Mouse (Mus musculus) cerebellum, postnatal 10 days (tissue): ENCODE results near the gene Gm867.
A peak's percentile ranks its signal among the peaks of the same experiment; 100 is the strongest.

Experiments used
- DNase-seq, 2 experiments: peaks; one replicate each; pipeline ENCODE4 v3.0.0; 2021; ENCODE audit warnings: mixed read lengths in 2 of 2

Gene Gm867

DNA sequence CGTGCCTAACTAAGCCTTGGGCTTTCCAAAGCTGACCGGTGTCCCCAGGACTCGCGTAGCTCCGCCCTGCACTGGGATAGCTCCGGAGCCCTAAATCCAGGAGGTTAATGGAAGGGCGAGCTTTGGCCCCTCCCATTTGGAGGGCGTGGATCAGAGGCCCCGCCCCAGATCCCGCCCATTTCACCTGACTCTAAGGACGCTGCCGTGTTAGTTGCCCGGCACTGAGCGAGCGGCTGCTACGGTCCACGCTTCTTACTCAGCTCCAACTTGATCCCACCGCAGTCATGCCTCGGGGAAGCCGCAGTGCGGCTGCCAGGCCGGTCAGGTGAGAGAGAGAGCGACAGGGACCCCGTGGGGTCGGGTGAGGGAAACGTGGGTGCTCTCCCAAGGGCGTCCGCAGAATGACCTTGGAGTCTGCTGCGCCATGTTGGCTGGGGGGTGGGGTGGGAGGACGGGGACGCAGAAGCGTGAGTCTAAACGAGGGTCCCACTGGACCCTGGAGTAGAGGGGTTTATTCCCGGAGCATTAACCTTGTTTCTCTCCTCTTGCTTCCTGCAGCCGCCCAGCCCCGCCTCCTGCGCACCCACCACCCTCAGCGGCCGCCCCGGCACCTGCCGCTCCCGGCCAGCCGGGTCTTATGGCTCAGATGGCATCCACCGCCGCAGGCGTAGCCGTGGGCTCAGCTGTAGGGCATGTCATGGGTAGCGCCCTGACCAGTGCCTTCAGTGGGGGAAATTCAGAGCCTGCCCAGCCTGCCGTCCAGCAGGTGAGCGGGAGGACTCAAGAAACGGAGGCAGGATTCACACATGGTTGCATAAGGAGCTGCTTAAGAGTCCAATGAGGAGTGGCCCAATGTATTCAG is 4.6 kb downstream of the Gm867 start, which contains the start of gene Mmp11:
TSS of gene Mmp11 (minus strand) at position 817 of the 862 bp plus-strand sequence.
- DNase-seq = peak; percentile 86 to 87

DNA sequence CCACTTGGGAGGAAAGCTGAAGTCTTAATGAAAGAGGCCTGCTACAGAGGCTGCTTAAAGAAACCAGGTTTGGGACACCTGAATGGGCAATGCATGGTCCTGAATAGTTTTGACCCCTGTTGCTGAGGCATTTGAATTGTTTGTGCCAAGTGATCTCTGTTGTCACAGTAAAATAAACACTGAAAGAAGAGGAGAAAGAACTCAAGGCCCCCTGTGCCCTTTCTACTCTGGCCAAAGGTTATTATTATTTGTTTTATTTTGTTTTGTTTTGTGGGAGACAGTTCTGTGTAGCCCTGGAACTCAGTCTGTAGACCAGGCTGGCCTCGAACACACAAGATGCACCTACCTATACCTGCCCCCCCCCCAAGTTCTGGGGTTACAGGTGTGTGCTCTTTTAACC is 5.5 kb downstream of the Gm867 start:
- DNase-seq = no peak

DNA sequence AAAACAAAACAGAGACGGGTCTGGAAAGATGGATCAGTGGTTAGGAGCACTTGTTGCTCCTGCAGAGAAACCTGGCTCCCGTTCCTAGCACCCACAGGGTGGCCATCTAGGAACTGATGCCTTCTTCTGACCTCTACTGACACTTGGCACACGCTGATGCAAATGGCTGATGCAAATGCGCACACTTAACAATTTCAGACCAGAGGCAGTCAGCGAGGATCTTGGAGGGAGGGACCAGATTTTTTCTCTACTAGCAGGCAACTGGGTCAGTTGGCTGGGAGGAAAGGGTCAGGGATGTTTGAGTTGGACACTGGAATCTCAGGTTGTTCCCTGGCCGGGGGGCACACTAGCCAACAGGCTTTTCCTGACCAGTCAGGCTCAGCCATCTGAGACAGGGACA is 7.6 kb downstream of the Gm867 start, which contains the start of gene Chchd10:
TSS of gene Chchd10 (plus strand) at position 240 of the 400 bp plus-strand sequence.
- DNase-seq = no peak

DNA sequence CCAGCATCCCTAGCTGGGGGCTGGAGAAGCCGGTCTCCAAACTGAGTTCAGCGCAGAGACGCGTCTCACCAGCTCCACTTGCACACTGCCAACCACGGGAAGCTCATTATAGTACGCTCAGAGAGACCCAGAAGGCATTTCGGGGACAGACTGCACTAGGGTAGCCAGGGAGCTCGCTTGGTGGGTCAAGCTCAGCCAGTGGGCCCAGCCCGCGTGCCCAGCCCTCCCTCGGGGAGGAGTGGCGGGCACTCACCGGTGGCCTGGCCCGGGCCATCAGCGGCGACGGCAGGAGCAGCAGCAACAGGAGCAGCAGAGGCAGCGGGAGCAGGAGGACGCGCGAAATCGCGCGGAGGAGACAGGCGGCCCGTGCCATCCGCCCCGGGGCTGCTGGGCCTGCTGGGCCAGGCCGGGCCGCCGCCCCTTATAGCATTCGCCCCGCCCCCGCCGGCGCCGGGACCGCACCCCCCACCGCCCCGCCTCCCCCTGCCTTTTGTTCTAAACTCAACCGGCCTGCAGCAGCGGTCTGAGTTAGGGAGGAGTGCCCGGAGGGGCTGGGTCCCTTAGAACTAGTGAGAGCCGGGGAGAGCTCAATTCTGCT is 8.3 kb downstream of the Gm867 start:
- peak; percentile 41 to 45 for DNase-seq

DNA sequence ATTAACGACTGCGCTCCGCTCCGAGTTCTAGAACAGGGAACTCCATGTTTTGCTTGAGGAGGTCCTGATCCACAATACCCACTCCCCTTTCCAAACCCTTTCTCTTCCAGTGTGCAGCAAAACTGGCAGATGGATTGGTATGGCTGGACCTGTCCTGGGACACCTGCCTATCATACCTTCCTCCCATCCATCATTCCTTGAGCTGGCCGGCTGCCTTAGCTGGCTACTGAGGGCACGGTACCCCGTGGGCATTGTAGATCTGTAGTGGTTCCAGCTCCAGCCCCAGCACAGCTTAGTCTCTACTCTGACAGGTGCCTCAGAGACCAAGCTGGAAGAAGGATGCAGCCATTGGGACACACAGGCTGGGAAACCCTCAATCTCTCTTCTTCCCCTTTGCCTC is 9.2 kb downstream of the Gm867 start:
- DNase-seq = no peak

DNA sequence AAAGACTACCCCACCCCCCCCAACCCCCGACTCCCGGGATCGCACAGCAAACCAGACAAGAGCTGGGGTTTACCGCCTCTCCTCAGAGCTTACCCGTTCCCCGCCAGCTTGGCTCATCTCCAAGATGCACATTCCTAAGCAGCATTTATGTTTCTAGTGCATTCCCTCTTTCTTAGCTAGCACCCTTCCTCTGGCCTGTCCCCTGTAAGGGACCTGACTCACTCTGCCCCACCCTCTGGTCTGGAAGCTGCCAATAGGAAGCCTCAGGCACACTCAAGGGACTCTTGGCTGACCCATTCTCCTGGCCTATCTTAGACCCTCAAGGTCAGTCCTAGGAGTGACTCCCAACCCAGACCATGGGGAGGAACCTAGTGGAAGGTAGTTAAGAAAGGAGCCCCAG is 10.2 kb downstream of the Gm867 start:
- DNase-seq = peak in 1 of 2 experiments; percentile 41

DNA sequence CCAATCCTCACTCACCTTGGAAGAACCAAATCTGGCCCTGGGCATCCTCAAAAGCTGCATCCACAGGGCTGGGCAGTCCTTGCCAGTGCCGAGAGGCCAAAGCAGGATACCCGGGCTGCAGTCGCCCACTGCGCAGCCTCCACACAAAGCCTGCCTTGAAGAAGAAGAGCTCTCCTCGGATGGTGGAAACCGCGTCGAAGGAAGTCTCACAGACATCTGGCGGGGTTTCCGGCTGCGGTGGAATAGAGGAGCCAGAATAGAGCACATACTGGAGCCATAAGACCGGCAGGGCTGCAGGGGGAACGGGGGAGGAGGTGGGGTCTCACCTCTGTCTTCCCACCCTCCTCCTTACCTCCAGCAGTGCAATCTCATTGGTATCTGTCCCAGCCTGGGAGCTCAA is 14.1 kb downstream of the Gm867 start:
- DNase-seq = no peak

DNA sequence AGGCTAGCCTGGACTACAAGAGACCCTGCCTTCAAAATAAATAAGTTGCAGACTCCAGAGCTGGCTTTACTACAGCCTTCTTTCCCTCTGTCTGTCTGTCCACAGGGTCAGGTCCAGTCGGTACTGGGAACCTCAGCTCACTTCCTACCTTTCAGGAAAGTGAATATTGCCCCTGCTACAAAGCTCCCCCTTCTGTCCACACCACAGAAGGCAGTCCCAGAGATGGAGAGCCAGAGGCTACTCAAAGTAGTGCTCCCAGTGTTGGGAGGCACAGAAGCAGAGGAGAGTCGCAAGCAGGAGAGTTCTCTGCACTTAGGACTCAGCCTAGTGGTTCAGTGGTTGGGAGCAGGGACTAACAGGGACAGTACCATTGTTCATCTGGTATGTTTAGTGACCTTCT is 16.1 kb downstream of the Gm867 start:
- no peak for DNase-seq

DNA sequence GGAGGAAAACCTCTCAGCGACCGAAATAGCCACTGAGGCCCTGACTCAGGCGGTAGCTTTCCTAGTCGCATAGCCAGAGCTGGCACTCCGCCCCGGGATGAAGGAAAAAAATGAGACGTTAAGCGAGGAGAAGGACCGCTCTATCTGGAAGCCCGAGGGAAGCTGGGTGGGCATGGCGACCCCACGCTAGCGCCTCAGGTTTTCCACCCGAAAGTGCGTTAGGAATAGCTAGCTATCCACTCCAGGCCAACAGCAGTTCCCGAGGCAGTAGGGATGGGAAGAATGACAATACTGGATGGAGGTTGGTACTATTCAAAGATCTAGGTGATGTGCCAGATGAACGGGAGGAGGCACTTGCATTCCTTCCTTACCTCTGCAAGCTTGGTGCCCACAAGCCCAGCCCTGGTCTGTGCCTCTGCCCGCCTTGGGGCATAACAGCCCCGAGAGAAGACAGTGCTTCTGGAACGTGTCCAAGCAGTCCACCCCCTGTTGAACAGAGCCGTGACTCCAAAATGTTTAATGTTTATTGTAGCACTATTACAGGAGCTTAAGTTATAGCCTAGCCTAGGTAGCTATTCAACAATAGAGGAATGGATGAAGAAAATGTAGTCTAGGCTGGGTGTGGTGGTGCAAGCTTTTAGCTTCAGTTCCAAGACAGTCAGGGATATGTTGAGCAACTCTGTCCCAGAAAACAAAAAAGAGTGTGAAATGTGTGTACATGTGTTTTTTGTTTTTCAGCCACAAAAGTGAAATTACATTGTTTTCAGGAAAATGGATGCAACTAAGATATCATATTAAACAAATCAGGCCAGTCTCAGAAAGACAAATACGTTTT is 18.5 kb downstream of the Gm867 start:
- DNase-seq = peak; percentile 67 to 74

DNA sequence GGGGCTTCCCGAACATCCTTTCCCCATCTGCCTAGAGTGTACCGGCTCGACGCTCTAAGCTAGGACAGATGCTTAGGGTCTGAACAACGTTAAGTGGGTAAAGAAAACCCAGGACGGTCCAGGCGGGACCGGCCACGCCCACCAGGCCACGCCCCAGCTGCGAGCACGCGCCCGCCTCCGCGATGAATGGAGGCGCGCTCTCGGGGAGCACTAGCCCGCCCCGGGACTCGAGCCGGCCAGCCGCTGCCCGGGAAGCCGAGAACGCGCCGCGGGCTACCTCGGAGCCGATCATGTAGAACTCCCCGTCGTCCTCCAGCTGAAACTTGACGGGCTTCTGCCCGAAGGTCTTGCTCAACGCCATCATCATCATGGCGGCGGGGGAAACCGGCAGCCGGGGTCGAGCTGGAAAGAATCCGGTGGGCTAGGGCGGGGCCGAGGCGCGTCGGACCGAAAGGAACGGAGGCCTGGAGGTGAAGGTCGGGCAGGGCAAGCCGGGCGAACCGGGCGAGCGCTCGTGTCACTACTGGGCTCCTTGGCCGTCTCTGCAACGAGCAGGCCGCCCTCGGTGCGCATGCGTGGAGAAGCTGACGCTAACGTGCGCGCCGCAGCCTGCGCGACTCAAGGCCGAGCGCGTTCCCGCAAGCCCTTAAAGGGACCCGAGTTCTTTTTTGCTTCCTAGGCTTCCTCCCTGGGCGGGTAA is 19.3 kb downstream of the Gm867 start, which contains the start of gene Smarcb1:
TSS of gene Smarcb1 (minus strand) at position 592 of the 700 bp plus-strand sequence.
- DNase-seq = peak; percentile 97 to 98

DNA sequence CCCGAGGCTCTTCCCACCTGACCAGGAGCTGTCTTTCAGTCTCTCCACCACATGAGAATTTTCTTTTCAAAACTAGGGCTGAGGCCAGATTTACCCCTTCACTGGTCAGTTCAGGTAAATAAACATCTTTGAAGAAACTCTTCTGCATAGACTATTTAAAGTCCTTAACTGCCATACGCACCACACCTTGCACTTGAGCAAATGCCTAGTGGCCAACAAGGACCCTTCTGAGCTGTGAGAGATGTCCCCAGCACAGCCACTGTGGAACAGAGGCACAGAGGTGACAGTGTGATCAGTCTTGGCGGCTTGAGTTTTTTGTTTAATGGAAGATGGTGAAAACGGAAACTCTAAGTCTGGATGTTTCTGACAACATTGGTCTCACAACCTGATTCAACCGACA is 21.4 kb downstream of the Gm867 start:
- no peak for DNase-seq

DNA sequence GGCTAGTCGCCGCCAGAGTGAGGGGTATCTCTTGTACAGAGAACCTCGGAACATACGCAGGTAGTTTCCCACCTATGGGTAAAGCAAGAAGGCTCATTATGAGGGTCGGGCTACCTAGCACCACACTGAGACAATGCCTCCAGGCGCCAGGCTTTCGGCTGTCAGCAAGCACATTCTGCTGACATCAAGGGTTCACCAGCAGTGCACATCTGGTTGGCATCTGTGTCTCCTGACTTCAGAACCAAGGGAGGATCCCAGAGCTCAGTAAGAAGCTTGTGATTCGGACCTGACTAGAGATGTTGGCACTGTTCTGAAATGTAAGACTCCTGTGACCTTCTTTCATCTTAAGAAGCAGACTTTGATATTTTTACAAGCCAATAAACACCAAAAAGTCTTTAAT is 23.6 kb downstream of the Gm867 start:
- DNase-seq = no peak

DNA sequence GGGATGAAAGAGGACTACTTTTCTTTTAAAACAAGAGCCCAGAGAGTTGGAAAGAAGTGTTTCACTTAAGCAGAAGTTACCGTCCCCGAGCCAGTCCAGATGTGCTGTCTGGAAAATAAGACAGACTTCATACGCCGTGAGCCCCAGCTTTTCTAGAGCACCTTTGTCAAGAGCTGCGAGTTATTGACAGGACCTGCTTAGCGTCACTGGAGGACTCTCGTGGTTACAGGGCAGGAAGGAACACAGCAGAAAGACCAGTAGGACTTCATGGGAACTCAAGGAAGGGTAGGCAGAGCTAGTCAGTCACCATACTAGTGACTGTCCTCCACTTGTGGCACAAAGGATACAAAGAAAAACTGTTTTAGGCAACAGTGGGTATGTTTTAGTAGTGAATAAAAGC is 24.9 kb downstream of the Gm867 start:
- no peak for DNase-seq

DNA sequence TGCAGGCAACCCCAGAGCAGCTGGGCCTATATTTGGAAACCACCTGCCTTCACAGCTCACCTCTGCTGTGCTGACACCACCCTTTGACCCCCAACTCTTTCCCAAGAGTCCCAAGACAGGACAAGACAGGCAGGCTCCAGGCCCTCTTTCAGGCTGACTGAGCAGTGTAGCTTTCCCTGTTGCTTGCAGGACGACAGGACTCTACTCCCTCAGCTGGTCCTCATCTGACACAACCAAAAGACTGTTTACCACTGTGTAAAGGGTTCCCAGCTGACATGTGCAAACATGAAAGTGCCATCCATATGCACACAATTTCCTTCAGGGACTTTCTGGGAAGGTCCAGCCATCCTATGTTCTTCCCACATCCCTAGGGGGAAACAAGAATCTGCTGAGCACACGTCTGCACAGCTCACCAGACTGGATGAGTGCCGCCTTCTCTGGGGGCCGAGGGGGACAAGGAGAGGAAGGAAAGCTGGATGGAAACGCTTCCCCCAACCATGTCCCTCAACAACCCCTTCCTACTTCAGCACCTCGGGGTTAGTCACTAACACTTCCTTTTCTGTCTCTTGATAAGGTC is 27.4 kb downstream of the Gm867 start:
- DNase-seq = no peak

DNA sequence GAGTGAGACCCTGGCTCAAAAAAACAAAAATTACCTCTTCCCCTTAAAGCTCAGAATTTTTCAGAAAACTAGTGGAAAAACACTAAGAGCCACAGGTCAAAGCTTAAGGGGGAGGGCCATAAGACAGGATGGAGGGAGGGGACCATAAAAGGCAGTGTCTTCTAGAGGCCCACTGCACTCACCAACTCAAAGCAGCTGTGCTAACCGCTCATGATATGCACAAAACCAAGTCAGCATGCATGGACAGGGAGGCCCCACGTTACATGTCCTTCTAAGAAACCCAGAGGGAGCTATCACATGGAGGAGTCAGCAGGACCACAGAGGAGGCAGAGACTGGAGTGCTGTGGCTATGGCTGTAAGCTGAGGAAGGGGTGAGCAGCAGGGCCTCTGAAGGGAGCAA is 29.8 kb downstream of the Gm867 start:
- DNase-seq = no peak

DNA sequence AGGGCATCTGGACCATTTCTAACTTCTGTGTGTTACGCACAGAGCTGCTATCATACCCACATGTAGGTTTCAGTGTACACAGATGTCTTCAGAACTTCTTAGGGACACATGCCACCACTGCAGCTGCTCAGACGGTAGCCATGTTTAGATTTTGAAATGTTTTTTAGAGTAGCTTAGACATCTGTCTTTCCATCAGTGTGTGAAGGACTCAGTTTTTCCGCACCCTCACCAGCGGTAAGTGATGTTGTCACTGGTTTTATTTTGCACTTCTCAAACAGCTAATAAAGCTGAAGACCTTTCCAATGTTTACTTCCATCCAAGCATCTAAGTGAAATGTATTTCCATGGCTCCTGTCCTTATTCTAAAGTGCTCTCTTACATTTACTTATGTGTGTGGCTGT is 33.6 kb downstream of the Gm867 start:
- no peak for DNase-seq

DNA sequence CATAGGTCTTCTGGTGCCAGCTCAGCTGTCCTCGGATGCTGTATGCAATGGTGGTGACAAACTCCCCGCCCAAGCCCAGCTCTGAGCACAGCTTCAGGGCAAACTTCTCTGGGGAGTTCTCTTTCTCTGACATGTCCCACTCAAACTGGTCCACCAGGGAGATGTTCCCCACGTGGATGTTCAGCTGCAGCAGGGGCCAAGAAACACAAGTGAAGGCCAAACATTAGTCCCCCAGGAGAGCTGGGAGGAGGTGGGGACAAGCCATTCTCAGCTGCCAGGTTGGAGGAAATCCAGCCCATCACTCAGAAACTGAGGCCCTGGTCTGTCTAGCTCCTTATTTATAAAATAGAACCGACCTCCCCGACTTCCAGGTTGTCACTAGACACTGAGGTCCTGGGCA is 36.1 kb downstream of the Gm867 start:
- DNase-seq = no peak

DNA sequence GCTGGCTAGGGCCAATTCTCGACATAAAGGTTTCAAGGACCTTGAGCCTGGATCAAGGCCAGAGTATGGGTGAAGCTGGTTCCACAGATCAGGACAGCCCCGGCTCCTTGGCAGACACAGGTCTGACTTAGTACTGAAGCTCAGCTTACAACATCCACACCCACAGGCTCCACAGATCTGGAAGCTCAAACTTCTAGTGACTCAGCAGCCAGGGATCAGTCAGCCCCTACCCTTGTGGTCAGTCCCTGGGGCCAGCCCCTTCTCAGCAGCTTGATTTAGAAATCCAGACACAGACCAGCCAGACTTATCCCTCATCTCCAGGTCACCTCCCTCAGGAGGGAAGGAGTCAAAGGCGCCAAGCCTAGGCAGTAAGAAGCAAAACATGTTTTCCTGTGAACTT is 41.6 kb downstream of the Gm867 start:
- DNase-seq = no peak

DNA sequence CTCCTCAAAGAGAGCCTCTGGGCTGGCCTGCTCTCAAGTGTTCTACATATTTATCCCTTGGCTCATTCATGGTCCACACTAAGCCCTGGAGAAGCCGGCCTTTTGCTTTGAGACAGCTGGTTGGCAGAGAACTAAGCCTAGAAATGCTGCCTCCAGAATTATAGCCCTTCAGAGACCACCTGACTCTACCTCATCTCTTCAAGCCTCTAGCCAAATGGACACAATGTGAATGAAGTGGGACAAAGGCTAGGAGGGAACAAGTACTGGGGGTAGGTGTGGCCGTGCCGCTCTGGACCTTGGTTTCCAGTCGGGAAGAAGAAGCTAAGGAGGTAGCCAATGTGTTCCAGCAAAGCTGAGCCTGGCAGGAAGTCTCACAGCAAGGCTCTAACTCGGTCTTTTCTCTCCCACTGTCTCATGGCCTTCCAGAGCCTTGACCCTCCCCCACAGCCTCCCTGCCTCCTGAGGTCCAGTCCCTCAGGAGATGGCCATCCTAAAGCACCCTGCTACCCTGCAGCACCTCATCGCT is 42.4 kb downstream of the Gm867 start:
- DNase-seq = no peak

DNA sequence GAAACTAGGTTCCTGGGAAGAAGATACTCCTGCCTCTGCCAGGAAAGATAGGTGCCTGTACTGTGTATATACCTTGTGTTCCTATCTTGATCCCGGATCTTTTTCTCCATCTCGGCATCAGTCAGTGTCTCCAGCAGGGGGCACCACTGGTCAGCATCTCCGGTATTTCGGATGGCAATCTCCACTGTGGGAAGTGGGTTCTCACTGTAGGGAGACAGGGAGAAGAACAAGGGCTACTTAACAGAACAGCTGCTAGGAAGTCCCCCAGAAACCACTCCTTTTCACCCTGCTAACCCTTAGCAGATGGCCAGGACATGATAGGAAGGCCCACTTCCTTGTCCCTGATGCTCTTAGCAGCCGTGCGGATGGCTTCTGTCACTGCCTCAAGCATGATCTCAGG is 43.1 kb downstream of the Gm867 start:
- peak; percentile 86 to 93 for DNase-seq

DNA sequence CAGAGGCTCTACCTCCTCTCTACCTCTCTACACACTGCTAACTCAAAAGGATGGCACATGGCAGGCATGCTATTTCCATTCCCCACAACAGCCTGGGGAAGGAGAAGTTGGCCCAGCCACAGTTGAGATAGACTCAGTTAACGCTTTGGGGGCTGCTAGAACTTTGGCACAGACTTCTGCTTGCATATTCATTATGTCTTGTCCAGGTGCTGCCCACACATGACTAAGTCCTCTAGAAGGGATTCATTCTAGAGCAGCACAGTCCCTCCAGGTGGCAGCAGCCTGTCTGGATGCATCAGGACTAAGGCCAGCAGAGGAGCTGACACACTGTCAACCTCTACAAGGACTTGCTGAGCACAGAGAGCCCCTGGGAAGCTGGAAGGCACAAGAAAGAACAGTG is 44.3 kb downstream of the Gm867 start:
- DNase-seq = no peak

DNA sequence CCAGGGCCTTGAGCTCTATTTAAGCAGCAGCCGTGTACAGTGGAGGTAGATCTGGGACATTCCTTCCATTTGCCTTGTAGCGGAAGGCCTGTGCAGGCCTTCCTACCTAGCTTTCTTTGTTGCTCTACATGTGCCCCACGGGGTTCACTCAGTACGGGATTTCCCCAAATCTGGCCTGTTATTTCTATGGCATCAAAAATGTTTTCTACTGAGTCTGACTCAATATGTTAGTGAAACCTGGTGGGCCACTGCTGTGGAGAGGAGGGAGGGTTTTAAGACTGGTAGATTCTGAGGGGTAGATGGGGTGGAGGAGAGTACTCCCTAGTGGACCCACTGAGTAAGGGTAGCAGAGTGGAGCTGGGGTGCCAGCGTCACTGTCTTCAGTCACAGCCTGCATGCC is 44.7 kb downstream of the Gm867 start:
- no peak for DNase-seq
